Mouse (Mus musculus): Measurements from ENCODE around the gene Maf.

Maf gene

DNA sequence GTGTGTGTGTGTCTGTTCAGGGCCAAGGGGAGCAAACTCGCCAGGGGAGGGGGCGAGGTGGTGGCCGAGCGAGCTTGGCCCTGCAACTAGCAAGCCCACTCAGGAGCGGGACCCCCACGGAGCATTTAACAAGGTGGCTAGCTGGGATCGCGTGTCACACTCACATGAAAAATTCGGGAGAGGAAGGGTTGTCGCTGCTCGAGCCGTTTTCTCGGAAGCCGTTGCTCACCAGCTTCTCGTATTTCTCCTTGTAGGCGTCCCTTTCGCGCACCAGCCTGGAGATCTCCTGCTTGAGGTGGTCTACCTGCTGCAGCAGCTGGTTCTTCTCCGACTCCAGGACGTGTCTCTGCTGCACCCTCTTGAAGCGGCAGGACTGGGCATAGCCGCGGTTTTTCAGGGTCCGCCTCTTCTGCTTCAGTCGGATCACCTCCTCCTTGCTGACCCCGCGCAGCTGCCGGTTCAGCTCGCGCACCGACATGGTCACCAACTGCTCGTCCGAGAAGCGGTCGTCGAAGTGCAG, 1.9 kb downstream of the Maf start:
- DNase-seq, result peak; percentile 71

DNA sequence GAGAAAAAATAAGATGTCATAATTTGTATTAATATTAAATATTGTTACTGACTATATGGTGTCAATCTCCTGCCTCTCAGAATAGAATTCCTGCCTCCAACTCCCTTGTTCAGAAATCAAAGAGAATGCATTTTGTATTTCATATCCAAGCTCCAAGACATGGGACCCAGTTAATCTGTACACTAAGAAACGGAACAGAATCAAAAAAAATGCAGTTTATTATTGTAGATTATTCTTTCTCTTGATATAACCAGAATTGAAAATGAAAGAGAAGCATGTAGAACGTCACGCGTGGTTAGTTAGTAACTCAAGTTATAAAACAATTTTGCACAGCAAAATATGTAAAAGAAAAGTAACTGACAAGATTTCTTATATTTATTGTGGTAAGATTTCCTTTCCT, 4.5 kb downstream of the Maf start:
- no peak for DNase-seq

DNA sequence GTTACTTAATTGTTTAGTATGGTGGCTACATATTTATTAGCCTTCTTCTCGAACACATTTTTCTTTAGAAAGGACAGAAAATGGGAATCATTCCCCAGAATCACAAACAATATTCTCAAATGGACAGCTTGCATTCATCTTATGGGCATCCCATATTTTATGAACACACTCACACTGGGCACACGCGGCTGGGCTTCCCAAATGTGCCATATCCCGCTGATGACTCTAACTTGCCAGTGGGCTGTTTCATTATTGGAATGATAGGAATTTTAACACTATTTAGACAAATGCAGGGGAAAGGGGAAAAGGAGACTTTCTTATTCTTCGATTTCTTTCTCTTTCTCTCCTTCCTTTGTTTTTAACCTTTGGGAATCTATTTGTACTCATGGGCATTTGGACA, 6.6 kb downstream of the Maf start:
- no peak for DNase-seq

DNA sequence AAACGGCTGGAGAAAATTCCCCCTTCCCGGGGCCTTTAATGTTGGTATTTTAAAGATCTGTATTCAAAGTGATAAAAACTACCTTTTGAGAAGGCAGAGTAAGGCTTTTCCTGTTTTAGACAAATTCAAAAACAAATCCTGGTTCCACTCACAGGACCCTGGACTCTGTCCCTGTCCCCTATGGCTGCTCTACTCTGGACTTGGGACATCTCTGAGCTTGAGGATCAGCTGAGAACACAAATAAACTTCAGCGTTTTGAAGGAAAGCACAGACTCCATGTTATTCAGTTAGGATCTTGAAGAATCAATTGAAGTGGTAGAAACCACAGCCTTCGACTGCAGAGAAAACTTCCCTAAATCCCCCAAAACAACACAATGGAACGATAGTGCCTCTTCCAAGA, 8.4 kb downstream of the Maf start:
- DNase-seq, result no peak

DNA sequence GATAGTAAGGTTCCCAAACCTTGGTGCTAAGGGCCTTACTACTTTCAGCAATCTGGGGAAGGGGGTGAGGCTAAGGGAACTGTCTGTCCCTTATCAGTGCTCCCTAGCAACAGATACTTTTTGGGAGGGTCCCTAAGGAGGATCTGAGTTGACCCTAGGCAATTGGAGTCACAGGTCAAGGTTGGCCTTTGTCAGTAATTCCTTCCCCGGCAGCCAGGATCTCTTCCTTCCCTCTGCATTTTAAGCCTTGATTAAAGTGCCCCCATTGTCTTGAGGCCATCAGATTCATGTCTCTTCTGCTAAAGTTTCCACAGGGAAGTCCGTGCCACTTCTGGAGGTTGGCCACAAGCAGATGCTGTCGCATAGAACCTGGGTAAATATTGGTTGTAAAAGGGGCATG, 10.2 kb downstream of the Maf start:
- no peak for DNase-seq

DNA sequence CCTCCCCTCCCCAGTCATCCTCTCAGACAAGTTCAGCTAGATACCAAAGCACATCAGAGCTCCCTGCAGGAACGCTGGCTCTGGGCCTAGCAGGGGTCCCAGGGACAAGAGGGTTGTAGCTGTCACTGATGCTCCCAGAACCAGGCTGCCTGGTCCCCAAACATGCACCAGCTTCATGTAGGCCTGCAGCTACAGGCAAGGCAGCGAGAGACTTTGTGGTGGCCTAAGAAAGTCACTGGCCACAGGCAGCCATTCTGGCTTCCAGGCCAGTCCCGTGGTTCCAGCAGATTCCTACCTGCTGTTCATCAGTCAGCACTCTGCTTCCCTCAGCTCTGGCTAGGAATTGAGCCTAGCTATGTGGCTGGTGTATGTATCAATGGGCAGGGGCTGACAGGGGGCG, 10.9 kb downstream of the Maf start:
- no peak for DNase-seq

DNA sequence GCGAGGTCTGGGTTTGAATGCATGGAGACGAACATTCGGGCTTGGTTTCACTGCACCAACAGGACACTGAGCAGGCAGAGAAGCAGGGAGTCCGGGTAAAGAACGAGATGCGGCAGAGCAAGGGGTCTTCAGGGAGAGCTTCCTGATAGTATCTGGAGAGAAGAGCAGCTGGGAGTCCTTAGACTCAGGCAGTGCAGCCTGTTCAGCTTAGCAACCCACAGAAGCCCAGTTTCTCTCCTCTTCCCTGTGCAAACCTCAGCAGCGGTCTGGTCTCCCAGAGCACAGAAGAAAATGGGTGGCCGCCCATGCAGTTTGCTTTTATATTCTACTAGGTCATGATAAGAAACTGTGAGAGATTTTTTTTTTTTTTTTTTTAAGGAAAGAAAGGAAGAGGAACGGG, 20.2 kb downstream of the Maf start:
- DNase-seq, result no peak

DNA sequence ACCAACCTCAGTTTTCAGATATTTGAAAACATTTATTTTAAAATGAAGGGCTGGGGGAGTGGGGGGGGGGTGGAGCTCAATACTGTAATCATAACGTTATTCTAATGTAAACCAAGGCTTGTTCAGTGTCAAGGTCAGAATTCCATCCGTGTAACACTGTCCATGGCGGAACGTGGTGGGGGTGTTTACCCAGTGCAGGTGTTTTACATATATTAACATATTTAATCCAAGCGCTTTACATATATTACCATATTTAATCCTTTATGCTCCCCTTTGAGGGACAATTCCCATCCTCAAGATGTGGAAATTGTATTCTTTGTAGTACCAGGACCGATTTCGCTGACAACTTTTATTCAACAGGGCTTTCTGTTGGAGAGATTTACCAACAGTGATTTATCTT, 24.3 kb downstream of the Maf start:
- no peak for DNase-seq

DNA sequence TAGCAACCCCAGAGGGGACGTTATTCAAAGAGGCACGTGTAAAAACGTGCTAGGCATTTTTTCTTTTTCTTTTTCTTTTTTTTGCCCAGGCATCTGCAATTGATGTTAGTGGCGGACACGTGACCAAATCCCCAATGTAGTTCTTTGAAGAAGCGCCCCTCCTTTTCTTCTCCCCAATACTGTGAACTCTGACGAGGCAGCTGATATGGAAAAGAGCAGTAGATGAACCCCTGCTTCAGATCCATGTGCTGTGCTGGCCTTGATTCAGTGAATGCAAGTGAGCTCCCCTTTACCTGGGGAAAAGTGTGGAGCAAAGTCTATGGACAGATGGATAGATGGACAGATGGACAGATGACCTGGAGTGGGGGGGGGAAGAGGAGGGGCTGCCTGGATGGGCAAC, 28.1 kb downstream of the Maf start:
- no peak for DNase-seq

DNA sequence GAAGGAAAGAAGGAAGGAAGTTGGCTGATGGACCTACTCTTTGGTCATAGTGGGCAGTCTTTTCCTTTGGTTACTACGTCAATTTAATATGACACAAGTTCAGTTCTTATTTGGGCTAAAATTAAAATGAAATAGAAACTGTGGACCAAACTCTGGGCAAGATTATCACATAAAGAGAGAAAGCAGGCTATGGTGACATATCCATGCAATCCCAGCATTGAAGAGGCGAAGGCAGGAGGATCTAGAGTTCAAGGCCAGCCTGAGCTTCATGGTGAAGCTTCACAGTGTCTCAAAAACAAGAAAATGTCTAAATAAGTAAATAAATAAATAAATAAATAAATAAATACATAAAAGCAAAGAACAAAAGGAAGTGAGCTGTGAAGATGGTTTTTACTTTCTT, 42.7 kb downstream of the Maf start:
- DNase-seq, result no peak

DNA sequence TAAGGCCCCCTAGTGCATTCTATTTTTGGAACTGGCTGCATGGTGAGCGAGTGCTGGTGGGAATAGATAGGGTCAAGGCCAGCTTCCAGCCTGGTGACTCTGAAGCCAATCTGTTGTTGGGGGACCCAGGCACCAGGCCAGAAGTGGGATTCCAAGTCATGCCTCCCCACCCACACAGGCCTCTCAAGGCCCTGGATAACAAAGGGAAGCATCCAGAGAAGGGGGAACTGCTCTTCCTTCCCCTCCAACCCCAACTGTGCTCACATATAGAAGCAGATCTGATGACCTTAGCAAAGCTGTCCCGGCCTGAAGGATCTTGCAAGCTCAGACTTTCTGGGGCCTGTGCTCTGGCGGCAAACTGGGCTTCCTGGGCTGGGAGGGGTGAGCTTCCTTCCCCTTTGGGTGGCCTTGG, 57.5 kb downstream of the Maf start:
- DNase-seq, result peak; percentile 14

DNA sequence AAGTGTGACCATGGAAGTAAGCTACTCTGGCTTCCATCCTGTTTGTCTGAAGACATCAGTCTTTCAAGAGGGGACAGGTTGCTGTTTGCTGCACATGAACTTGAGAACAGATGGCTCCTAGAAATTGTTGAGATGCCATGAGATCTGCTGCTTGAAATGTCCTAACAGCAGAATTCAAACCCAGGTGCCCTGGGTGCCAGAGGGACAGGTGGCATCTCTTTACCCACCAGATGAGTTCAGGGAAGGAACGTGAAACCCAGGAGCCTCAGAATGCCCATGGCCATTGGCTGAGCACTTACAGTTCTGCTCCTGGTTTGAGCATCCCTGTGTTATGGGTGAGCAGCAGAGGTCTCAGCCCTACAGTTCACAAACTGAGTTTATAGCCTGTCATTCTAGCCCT, 62.5 kb downstream of the Maf start:
- DNase-seq, result no peak

DNA sequence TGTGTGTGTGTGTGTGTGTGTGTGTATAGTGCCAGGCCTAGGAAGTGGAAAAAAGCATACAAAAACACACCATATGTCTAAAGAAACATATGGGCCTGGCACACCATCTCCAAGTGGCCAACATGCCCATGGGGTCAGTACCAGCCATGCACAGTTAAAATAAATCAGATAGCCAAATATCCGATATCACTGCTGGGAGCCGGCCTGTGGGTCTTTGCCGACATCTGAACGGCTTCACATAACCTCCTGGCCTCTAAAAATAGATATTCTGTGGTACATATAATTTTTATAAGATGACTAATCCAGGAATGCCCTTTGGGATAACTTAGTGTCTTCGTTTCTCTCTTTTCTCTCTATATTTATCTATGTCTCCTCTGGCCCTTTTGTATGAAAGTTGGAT, 65.7 kb downstream of the Maf start:
- no peak for DNase-seq

DNA sequence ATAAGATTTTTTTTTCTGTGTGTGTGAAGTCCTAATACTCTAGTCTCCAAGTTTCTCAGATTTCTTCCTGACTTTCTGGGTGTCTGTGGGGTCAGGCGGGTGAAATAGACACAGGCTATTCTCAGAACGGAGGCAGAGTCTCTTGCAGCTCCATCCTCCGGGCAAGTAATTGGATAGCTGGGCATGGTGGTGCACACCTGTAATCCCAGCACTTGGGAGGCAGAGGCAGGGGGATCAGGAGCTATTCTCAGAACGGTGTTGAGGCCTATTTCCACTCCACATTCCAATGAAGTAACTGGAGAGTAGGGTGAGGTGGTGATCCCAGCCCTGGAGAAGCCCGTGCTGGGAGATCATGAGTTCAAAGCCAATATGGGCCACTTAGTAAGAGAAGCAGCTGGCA, 67.6 kb downstream of the Maf start:
- DNase-seq, result no peak

DNA sequence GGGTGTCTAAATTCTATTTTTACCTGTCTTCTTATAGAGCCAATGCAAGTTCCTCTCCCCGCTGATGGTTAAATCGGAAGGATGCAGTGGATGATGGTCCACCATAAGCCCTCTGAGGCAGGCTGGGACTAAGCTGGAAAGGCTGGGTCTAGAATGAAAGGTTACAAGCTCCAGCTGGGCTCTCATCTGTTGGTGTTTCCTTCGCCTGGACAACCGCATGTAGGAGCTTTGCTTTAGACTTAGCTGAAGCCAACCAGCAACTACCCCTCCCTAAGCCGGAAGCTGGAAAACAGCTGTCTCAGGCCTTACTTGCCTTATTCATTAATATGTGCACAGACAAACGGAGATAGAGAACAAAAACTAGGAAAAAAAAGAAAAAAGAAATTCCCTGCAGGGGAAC, 70.8 kb downstream of the Maf start:
- DNase-seq, result peak; percentile 46
